Mouse (Mus musculus) gastrocnemius, adult 8-10 months (tissue): ENCODE results near the gene Ttll3. TPM values are rescaled to one million over a fixed set of nuclear protein-coding genes. Genes with fewer than 3 reads are reported as not detected.

ENCODE experiments used
- DNase-seq, 2 experiments: peaks; one replicate each; pipeline ENCODE4 v3.0.0; 2022; ENCODE audit warnings: low spot score in 2 of 2
- total RNA-seq, 4 experiments: library from RNA; stranded (reverse); gene quantifications; 2 replicates each; pipeline ENCODE4 v1.2.4; 2022

Ttll3 gene
- total RNA-seq, 4 experiments from 2014 or later = 0.27 to 0.94 (median 0.83) TPM

GRCm38 (mm10) chr6:113377496-113378385 lies 11.3 kb upstream of the Ttll3 start, which contains the start of the genes Tada3 and Arpc4:
TSS of gene Tada3 (minus strand) at chr6:113377883.
TSS of gene Arpc4 (plus strand) at chr6:113378115.
- DNase-seq = peak; percentile 84 to 89

DNA sequence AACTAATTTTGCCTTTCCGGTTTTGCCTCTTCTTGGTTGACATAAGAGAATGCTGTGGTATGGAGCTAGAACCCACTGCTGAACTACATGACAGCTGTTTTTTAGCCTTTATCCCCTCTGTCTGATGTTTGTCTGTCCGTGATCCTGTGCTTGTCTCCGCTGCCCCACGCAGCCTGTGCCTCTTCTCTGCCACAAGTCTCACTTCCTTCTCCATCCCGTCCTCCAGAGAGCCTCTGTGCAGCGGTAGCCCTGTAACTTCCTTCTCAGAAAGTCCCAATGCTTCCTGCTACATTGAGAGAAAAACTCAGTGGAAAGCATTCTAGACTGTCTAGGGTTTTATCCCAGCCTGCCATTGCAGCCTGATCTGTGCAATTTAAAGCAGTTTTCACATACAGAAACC lies 9.8 kb upstream of the Ttll3 start:
- DNase-seq = no peak

GRCm38 (mm10) chr6:113380480-113380879 lies 8.6 kb upstream of the Ttll3 start:
- DNase-seq = no peak

DNA sequence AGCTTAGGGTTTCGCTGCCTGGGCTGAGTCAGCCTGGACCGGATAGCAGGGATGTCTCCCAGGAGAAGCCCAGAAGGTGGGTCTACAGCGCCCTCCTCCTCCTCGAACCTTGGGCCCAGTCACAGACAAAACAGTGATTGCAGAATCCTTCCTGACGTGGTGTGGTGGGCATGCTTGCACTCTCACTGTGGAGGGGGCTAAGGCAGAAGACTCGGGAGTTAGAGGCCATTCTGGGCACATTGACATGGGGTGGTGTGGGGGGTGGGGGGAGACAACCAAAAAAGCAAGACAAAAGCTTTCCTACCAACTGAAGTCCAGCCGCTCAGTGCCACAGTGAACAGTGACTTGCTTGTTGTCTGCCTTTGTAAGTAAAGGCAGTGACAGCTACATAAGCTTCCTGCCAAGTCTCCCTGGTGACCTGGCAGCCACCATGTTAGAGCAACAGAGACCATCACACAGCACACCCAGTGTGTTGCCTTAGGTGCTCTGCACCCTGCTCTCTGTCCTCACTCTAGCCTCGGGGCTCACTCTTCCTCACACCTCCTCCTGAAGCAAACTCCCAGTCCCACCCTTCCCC lies 4.6 kb upstream of the Ttll3 start:
- no peak for DNase-seq

GRCm38 (mm10) chr6:113385160-113385714 lies 3.8 kb upstream of the Ttll3 start:
- DNase-seq = no peak

- no peak for DNase-seq
Measured at GRCm38 (mm10) chr6:113386025-113386424, 3.0 kb upstream of the Ttll3 start.

DNA sequence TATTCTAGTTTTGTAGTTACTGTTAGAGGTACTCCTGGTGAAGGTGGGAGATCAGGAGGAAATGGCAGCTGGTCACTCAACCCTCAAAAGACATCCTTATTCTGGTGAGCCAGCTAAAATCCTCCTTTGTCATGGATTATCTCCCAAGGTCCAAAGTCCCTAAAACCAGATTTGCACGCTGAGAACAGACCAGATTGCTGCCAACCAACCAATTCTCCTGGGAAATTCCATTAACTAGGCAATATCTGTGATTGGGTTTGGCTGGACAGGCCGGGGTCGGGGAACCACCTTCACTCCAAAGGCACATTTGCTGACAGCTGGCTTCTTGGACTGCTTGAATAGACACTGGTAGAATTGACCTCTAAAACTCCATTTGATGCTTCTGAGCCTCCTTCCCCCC lies 1.7 kb downstream of the Ttll3 start:
- no peak for DNase-seq

- DNase-seq = no peak
Measured at GRCm38 (mm10) chr6:113392015-113392386, 2.9 kb downstream of the Ttll3 start.

DNA sequence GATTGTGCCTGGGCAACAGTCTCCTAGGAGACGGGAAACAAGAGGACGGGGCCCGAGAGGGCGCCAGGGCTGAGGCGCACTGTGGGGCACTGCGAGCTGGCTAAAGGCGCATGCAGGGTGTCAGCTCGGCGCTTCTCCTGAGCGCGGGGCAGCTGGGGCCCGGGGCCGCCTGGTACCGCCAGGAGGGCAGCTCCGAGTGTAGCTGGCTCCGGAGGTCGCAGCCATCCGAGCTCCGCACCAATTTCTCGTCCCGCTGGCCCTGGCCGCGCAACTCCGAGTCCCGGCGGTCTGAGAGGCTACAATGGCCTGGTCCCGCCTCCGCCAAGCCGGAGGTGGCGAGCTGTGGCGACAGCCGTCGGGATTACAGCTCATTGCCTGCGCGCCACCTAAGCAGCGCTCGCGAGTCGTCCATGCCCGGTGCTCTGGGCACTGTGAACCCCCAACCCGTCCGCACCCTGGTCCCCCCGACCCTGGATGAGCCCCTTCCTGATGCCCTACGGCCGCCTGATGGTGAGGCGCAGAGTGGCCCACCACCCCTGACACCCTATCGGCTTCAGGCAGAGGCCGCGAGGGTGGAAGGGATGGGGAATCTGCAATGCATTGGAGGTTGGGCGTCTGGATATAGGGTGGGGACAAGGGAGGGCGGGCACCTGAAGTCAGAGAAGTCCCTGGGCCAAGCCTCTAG lies 3.5 kb downstream of the Ttll3 start:
- no peak for DNase-seq

- DNase-seq = no peak
Measured at GRCm38 (mm10) chr6:113393951-113394350, 4.9 kb downstream of the Ttll3 start.

- DNase-seq = no peak
Measured at GRCm38 (mm10) chr6:113394811-113395210, 5.8 kb downstream of the Ttll3 start.

GRCm38 (mm10) chr6:113395501-113395900 lies 6.4 kb downstream of the Ttll3 start:
- no peak for DNase-seq

DNA sequence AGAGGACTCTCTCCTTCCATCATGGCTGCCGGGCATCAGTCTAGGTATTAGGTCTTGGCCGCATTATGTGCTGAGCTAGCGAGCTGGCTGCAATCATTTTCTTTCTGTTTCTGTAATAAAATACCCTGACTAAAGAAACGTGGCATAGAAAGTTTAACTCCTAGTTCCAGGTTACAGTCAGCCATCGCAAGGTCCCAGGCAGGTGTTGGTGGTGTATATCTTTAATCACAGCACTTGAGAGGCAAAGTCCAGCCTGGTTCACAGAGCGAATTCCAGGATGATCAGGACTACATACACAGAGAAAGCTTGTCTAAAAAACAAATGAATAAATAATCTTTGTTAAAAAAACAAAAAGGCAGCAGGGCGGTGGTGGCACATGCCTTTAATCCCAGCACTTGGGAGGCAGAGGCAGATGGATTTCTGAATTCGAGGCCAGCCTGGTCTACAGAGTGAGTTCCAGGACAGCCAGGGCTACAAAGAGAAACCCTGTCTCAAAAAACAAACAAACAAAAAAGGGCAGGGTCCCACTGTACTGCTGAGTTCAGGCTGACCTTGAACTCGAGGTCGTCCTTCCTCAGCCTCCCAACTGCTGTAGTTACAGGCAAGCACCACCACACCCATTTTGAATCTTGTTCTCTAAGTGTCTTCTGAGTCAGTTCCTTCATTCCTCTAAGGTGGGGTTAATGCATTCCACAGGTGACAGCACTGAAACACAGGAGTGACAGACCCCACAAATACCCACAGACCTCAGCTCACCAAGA lies 7.4 kb downstream of the Ttll3 start:
- no peak for DNase-seq

GRCm38 (mm10) chr6:113402094-113402493 lies 13.0 kb downstream of the Ttll3 start:
- DNase-seq = peak in 1 of 2 experiments; percentile 45

DNA sequence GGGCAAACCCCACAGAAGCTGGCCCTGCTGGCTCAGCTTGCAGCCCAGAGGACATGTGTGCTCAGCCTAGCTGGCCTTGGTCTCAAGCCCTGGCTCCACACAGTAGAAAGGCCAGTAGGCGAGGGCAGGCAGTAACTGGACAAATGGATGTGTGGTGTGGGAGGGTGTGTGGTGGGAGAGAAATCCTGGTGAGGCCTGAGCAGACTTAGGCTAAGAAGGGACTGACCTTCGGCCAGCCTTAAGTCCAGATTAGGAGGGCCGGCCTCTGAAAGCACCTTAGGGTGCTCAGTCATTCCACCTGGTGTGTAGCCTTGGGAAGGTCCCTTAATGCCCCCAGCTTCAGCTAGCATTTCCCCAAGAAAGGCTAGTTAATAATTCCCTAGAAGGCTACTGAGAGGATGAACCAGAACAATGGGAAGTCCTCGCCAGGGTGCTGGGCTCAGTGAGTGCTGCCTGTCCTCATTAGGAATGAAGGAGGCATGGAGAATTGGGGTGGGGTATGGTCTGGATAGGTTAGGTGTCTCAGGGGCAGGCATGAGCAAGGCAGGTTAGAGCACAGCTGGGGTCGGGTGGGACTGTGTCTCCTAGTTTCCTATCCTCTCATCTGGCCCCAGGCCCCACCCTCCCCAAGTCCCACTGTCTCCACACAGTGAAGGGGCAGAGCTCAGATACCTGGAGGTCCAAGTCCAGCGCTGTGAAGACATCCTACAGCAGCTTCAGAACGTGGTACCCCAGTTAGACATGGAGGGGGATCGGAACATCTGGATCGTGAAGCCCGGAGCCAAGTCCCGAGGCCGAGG lies 15.8 kb downstream of the Ttll3 start:
- no peak for DNase-seq

GRCm38 (mm10) chr6:113405483-113405882 lies 16.4 kb downstream of the Ttll3 start:
- no peak for DNase-seq

DNA sequence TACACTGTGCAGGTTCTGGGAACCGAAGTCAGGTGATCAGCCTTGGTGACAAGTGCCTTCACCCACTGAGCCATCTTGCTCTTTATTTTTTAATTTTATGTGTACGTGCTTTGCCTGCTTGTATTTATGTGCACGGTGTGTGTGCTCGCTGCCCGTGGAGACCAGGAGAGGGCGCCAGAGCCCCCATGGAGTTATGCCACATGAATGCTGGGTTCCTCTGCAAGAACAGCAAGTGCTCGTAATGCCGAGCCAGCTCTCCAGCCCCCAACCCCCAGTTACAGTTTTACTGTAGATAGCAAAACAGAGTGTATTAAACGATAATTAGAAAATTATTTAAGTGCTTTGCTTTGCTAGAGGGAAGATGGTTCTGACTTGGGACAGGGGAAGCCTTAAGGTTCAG lies 17.6 kb downstream of the Ttll3 start:
- DNase-seq = no peak

- DNase-seq = no peak
Measured at GRCm38 (mm10) chr6:113410001-113410400, 20.9 kb downstream of the Ttll3 start.

- DNase-seq = no peak
Measured at GRCm38 (mm10) chr6:113416416-113416815, 27.4 kb downstream of the Ttll3 start.

DNA sequence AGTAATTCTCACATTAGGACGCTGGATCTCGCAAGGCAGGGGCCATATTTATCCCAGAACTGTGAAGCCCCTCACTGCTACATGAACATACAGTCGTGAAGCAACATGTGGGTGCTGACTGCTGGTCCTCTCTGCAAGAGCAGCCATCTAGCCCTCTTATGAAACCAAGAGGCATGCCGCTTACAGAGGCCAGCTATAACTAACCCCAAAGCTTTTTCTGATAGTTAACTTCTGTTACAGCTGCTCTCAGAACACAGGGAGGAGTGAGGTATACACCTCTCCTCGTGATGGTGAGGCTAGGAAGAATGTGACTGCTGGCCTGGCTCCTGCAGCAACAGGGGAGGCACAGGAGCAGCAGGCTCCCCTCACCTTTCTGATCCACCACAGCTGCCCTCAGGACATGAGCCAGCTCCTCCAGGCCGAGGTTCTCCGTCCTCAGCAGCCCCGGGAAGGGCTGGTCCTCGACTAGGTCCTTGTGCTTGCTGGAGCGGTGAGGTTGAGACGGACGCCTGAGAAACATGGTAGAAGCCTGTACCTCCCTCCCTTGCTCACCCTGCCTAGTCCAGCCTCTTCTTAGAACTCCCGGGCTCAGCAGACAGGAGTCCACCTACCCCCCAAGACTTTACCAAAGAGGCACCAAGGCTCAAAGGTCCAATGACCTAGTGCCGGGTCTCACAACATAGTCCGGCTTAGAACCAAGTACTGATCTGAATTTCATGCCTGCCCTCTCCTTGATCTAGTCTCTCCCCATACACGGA lies 29.6 kb downstream of the Ttll3 start:
- DNase-seq = no peak
